Mouse (Mus musculus) olfactory bulb, adult 2 months (tissue): ENCODE measurements around the gene 1700092M07Rik.

Source experiments
- CTCF ChIP-seq: fragments of 200-500 bp; IDR thresholded peaks from 2 replicates; pipeline ENCODE4 v1.5.1; 2012; ENCODE audit warnings: low read depth, mild to moderate bottlenecking, low read length, moderate library complexity; ENCODE audit not compliant: insufficient read depth
- POLR2A ChIP-seq: fragments of 200-500 bp; IDR thresholded peaks from 2 replicates; pipeline ENCODE4 v1.6.1; 2012; ENCODE audit warnings: mild to moderate bottlenecking, low read depth, low read length, moderate library complexity; ENCODE audit not compliant: insufficient read depth

DNA sequence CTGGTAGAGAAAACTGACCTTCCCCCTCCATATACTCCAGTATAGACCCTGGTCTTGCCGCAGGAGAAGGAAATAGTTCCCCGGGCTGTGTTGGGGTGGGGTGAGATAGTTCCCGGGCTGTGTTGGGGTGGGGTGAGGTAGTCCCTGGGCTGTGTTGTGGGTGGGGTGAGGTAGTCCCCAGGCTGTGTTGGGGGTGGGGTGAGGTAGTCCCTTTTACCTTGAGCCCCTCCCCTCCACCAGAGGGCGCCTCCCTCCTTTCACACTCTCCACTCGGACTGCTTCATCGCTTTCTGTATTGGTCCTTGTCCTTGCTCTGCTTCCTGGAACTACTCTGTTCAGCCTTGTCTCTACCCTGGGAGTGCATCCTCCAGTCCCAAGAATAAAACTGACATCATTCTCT, 45.2 kb upstream of the 1700092M07Rik start:
- TF ChIP-seq CTCF (no peak), POLR2A (no peak)
